Mouse (Mus musculus) spleen, adult 18-20 months (tissue): Measurements from ENCODE around the gene Gm29609.

Experiments used
- DNase-seq, 2 experiments: peaks; one replicate each; pipeline ENCODE4 v3.0.0; 2022; ENCODE audit warnings: mixed read lengths in 2 of 2

Gene Gm29609

GRCm38 (mm10) chr5:31197072-31197471 is 17.4 kb upstream of the Gm29609 start:
- DNase-seq, result no peak

GRCm38 (mm10) chr5:31196207-31196606 is 16.5 kb upstream of the Gm29609 start:
- no peak for DNase-seq

- no peak for DNase-seq
Measured at GRCm38 (mm10) chr5:31195671-31196070, 16.0 kb upstream of the Gm29609 start.

GRCm38 (mm10) chr5:31194486-31195485 is 15.1 kb upstream of the Gm29609 start:
- DNase-seq, result no peak

GRCm38 (mm10) chr5:31193631-31194281 is 14.0 kb upstream of the Gm29609 start:
- no peak for DNase-seq

GRCm38 (mm10) chr5:31192939-31193630 is 13.4 kb upstream of the Gm29609 start, which contains the start of the genes Snx17 and Eif2b4:
Snx17 (plus strand) TSS chr5:31193227.
Eif2b4 (minus strand) TSS chr5:31193430.
- peak; percentile 99 for DNase-seq

- DNase-seq, result no peak
Measured at GRCm38 (mm10) chr5:31192045-31192938, 12.6 kb upstream of the Gm29609 start.

- no peak for DNase-seq
Measured at GRCm38 (mm10) chr5:31190201-31190600, 10.5 kb upstream of the Gm29609 start.

- DNase-seq, result no peak
Measured at GRCm38 (mm10) chr5:31188223-31188840, 8.6 kb upstream of the Gm29609 start.

- no peak for DNase-seq
Measured at GRCm38 (mm10) chr5:31183678-31184077, 4.0 kb upstream of the Gm29609 start.

- DNase-seq, result no peak
Measured at GRCm38 (mm10) chr5:31181183-31181770, 1.6 kb upstream of the Gm29609 start.

- DNase-seq, result no peak
Measured at GRCm38 (mm10) chr5:31179301-31179765, 378 bp downstream of the Gm29609 start.

GRCm38 (mm10) chr5:31168630-31169029 is 11.1 kb downstream of the Gm29609 start:
- no peak for DNase-seq

- no peak for DNase-seq
Measured at GRCm38 (mm10) chr5:31164878-31165277, 14.8 kb downstream of the Gm29609 start.

GRCm38 (mm10) chr5:31162462-31162861 is 17.2 kb downstream of the Gm29609 start:
- DNase-seq, result no peak

- DNase-seq, result peak; percentile 61 to 67
Measured at GRCm38 (mm10) chr5:31154152-31154553, 25.6 kb downstream of the Gm29609 start, which contains the start of gene Mpv17. Mpv17 (minus strand) TSS chr5:31154251.

- DNase-seq, result no peak
Measured at GRCm38 (mm10) chr5:31153516-31154151, 26.1 kb downstream of the Gm29609 start.

- DNase-seq, result no peak
Measured at GRCm38 (mm10) chr5:31151746-31152145, 28.0 kb downstream of the Gm29609 start.

- DNase-seq, result no peak
Measured at GRCm38 (mm10) chr5:31149781-31150180, 29.9 kb downstream of the Gm29609 start.

GRCm38 (mm10) chr5:31138968-31139425 is 40.7 kb downstream of the Gm29609 start:
- DNase-seq, result no peak
